Mouse (Mus musculus) MEL (cell line): ENCODE data around the gene Mettl26. TPM values are rescaled to one million over a fixed set of nuclear protein-coding genes. Genes with fewer than 3 reads are reported as not detected.

Experiments used
- DNase-seq: peaks from one replicate; pipeline ENCODE4 v3.0.0; 2011; ENCODE audit warnings: low read depth, low spot score
- H3K27ac ChIP-seq: 2 replicates; pipeline ENCODE4 v1.5.1; 2012; ENCODE audit warnings: low read depth, mild to moderate bottlenecking, control low read depth, low read length, moderate library complexity; ENCODE audit not compliant: control insufficient read depth
- H3K27me3 ChIP-seq, 2 experiments: fragments of 150-350 bp in 1 of 2; sonication (generic) in 1 of 2; 2 replicates each; pipeline ENCODE4 v1.6.1; 2012; ENCODE audit warnings: low read length in 2 of 2, mild to moderate bottlenecking in 2 of 2, improper control_type of control experiment in 1 of 2, moderate library complexity in 1 of 2; ENCODE audit not compliant: insufficient read depth in 2 of 2, control insufficient read depth in 1 of 2
- H3K36me3 ChIP-seq, 2 experiments: 2 replicates each; pipeline ENCODE4 v1.6.1; 2012 to 2014; ENCODE audit warnings: low read length in 2 of 2, improper control_type of control experiment in 1 of 2, inconsistent platforms in 1 of 2, mild to moderate bottlenecking in 1 of 2; ENCODE audit not compliant: insufficient read depth in 2 of 2, control insufficient read depth in 1 of 2
- H3K4me1 ChIP-seq, 2 experiments: fragments of 150-350 bp in 1 of 2; sonication (generic) in 1 of 2; 2 replicates each; pipeline ENCODE4 v1.6.1; 2012; ENCODE audit warnings: low read length in 2 of 2, improper control_type of control experiment in 1 of 2, mild to moderate bottlenecking in 1 of 2; ENCODE audit not compliant: insufficient read depth in 2 of 2, control insufficient read depth in 1 of 2
- H3K4me3 ChIP-seq, 2 experiments: fragments of 150-350 bp in 1 of 2; sonication (generic) in 1 of 2; 2 replicates each; pipeline ENCODE4 v1.5.1; 2012; ENCODE audit warnings: low read depth in 2 of 2, low read length in 2 of 2, mild to moderate bottlenecking in 2 of 2, moderate library complexity in 2 of 2, control low read depth in 1 of 2, improper control_type of control experiment in 1 of 2; ENCODE audit not compliant: control insufficient read depth in 1 of 2, insufficient read depth in 1 of 2
- H3K79me2 ChIP-seq: 2 replicates; pipeline ENCODE4 v1.6.1; 2012; ENCODE audit warnings: mild to moderate bottlenecking, low read length, moderate library complexity; ENCODE audit not compliant: control insufficient read depth, poor library complexity, insufficient read depth
- H3K9ac ChIP-seq: 2 replicates; pipeline ENCODE4 v1.6.1; 2012; ENCODE audit warnings: low read depth, mild to moderate bottlenecking, control low read depth, low read length, moderate library complexity; ENCODE audit not compliant: control insufficient read depth, poor library complexity, severe bottlenecking
- H3K9me3 ChIP-seq: fragments of 150-350 bp; sonication (generic); replicated peaks from 2 replicates; pipeline ENCODE4 v1.6.1; 2012; ENCODE audit warnings: mild to moderate bottlenecking, low read length, improper control_type of control experiment, moderate library complexity; ENCODE audit not compliant: insufficient read depth
- BHLHE40 ChIP-seq: IDR thresholded peaks from 2 replicates; pipeline ENCODE4 v1.6.1; 2012; ENCODE audit warnings: low read depth, mild to moderate bottlenecking, inconsistent platforms, low read length, improper control_type of control experiment, borderline replicate concordance
- GATA1 ChIP-seq: IDR thresholded peaks from 2 replicates; pipeline ENCODE4 v1.6.1; 2011; ENCODE audit warnings: low read depth, low read length, improper control_type of control experiment
- HCFC1 ChIP-seq: IDR thresholded peaks from 2 replicates; pipeline ENCODE4 v1.6.1; 2012; ENCODE audit warnings: low read depth, mild to moderate bottlenecking, inconsistent platforms, low read length, improper control_type of control experiment, moderate library complexity
- MAFK ChIP-seq: IDR thresholded peaks from 2 replicates; pipeline ENCODE4 v1.6.1; 2011; ENCODE audit warnings: low read depth, mild to moderate bottlenecking, low read length, improper control_type of control experiment, borderline replicate concordance
- MEF2A ChIP-seq: IDR thresholded peaks from 2 replicates; pipeline ENCODE4 v1.6.1; 2014; ENCODE audit warnings: low read depth, mild to moderate bottlenecking, inconsistent platforms, low read length, improper control_type of control experiment; ENCODE audit not compliant: poor library complexity, insufficient replicate concordance, severe bottlenecking; ENCODE audit errors: extremely low read depth
- NELFE ChIP-seq: IDR thresholded peaks from 2 replicates; pipeline ENCODE4 v1.6.1; 2011; ENCODE audit warnings: low read depth, low read length, improper control_type of control experiment
- RAD21 ChIP-seq: IDR thresholded peaks from 2 replicates; pipeline ENCODE4 v1.6.1; 2011; ENCODE audit warnings: mild to moderate bottlenecking, low read depth, low read length, improper control_type of control experiment
- SIN3A ChIP-seq: IDR thresholded peaks from 2 replicates; pipeline ENCODE4 v1.6.1; 2012; ENCODE audit warnings: low read length, improper control_type of control experiment, inconsistent platforms
- SMC3 ChIP-seq: IDR thresholded peaks from 2 replicates; pipeline ENCODE4 v1.6.1; 2011; ENCODE audit warnings: low read depth, low read length, improper control_type of control experiment
- TBP ChIP-seq: IDR thresholded peaks from 2 replicates; pipeline ENCODE4 v1.8.0; 2011; ENCODE audit warnings: low read depth, low read length, improper control_type of control experiment
- USF1 ChIP-seq: IDR thresholded peaks from 2 replicates; pipeline ENCODE4 v1.6.1; 2014; ENCODE audit warnings: low read depth, mild to moderate bottlenecking, inconsistent platforms, low read length, improper control_type of control experiment, moderate library complexity
- USF2 ChIP-seq, 2 experiments: IDR thresholded peaks; 2 replicates each; pipeline ENCODE4 v1.6.1; 2011 to 2012; ENCODE audit warnings: improper control_type of control experiment in 2 of 2, low read length in 2 of 2, borderline replicate concordance in 1 of 2, inconsistent platforms in 1 of 2, low read depth in 1 of 2, mild to moderate bottlenecking in 1 of 2; ENCODE audit not compliant: insufficient read depth in 1 of 2
- ZC3H11A ChIP-seq: IDR thresholded peaks from 2 replicates; pipeline ENCODE4 v1.6.1; 2012; ENCODE audit warnings: low read depth, mild to moderate bottlenecking, inconsistent platforms, low read length, improper control_type of control experiment
- ZKSCAN1 ChIP-seq: IDR thresholded peaks from 2 replicates; pipeline ENCODE4 v1.6.1; 2012; ENCODE audit warnings: low read depth, mild to moderate bottlenecking, inconsistent platforms, low read length, improper control_type of control experiment, moderate library complexity
- ZMIZ1 ChIP-seq: IDR thresholded peaks from 2 replicates; pipeline ENCODE4 v1.6.1; 2012; ENCODE audit warnings: low read depth, mild to moderate bottlenecking, inconsistent platforms, low read length, improper control_type of control experiment, moderate library complexity
- ZNF384 ChIP-seq: IDR thresholded peaks from 2 replicates; pipeline ENCODE4 v1.6.1; 2012; ENCODE audit warnings: low read depth, mild to moderate bottlenecking, inconsistent platforms, low read length, improper control_type of control experiment
- polyA plus RNA-seq, 2 experiments: library from polyadenylated mRNA; stranded (reverse) in 1 of 2; unstranded in 1 of 2; fragments of >175 nt in 1 of 2; fragments of >200 nt in 1 of 2; gene quantifications; 2 replicates each; pipeline versions ENCODE4 v1.2.1 to v1.2.4; 2012; ENCODE audit warnings: low replicate concordance in 2 of 2, low read depth in 1 of 2; ENCODE audit not compliant: insufficient read length in 2 of 2, insufficient read depth in 1 of 2, missing spikeins in 1 of 2
- total RNA-seq: library from RNA; depleted of rRNA; stranded (reverse); fragments of 300-350 nt; gene quantifications from 2 replicates; pipeline ENCODE4 v1.2.3, GENCODE M21; 2012

Gene Mettl26
- total and polyA plus RNA-seq, 3 experiments, result 31.7 to 50.6 TPM; not detected in 1

DNA sequence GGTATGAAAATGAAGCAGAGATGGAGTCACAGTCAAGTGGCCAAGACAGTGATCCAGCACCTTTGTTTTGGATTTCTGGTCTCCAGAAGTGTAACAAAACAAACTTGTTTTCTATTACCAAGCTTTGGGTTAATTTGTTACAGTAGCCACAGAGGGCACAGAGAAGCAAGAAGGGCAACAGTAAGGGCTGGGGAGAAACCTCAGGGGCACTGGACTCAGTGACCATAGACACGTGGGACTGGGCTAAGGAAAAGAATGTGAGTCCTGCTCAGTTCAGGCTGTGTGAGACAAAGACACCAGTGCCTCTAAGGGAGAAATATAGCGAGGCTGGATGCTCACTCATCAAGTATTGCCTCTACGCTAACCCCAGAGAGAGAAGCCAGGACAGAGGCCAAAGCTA lies 2.2 kb upstream of the Mettl26 start:
- no peak for TF ChIP-seq SMC3
- no peak for TF ChIP-seq ZKSCAN1
- no peak for TF ChIP-seq USF2 (IDR thresholded peaks at IDR 0.05; ENCODE audit: borderline replicate concordance in 1 of 2, insufficient read depth in 1 of 2, low read depth in 1 of 2, low read length in 2 of 2)
- no peak for TF ChIP-seq ZC3H11A
- no peak for TF ChIP-seq MAFK
- no peak for TF ChIP-seq USF1
- H3K4me1 ChIP-seq, result peaks cover 2 to 19% of the 10 kb centered on the region in 2 experiments; a peak in 3 of 4 replicates
- no peaks in the 10 kb centered on the region for H3K9me3 ChIP-seq

DNA sequence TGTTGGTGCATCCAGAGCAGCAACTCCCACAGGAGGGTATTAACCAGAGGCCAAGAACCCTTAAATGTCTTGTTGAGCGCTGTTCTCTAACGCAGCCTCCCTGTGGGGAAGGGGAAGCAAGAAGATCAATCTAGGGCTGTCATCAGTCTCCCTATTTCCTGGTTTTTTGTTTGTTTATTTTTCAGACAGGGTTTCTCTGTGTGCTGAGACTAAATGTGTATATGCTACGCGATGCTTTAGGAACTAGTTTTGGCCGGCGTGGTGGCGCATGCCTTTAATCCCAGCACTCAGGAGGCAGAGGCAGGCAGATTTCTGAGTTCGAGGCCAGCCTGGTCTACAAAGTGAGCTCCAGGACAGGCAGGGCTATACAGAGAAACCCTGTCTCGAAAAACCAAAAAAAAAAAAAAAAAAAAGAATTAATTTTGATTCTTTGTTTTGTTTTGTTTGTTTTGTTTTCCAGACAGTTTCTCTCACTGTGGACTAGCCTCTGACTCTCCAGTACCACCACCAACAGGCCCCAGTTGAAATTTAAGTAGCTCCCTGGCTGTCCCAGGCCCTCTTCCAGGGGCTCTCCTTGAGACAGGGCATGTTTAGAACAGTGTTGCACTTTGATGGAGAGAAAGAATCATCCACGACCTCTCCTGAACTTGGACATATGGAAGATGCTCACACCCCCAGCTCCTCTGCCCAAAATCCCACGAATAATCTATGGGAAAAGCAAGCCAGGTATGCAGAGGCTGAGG lies 1.3 kb upstream of the Mettl26 start:
- H3K4me3 ChIP-seq, result peak overlapping the region; percentile 82 to 87
- H3K9ac ChIP-seq, result peak overlapping the region; percentile 73
- peaks cover 6% of the 10 kb centered on the region; the same call in 1 of the 2 replicates for H3K79me2 ChIP-seq
- peaks cover 0 to 7% of the 10 kb centered on the region in 2 experiments; a peak in 2 of 4 replicates for H3K36me3 ChIP-seq
- TF ChIP-seq NELFE, result no peak
- no peak for TF ChIP-seq GATA1
- 0 out of 2 replicates have a peak, but pooled peaks have one; percentile 29 for TF ChIP-seq MAFK
- TF ChIP-seq ZMIZ1, result no peak
- TF ChIP-seq RAD21, result no peak
- no peak for TF ChIP-seq MEF2A
- TF ChIP-seq SIN3A, result peak; percentile 20; the same call in 1 of the 2 replicates
- peak; percentile 56; the same call in 1 of the 2 replicates for TF ChIP-seq ZNF384
- TF ChIP-seq TBP, result peak; percentile 99
- no peak for TF ChIP-seq BHLHE40
- TF ChIP-seq HCFC1, result 0 out of 2 replicates have a peak, but pooled peaks have one; percentile 12
- H3K27ac ChIP-seq, result peak overlapping the region; percentile 26; the same call in 1 of the 2 replicates
- H3K27me3 ChIP-seq, result no peaks in the 10 kb centered on the region
- H3K4me1 ChIP-seq, result peaks cover 2 to 19% of the 10 kb centered on the region in 2 experiments; a peak in 3 of 4 replicates
- no peaks in the 10 kb centered on the region for H3K9me3 ChIP-seq
- peak; percentile 66 for DNase-seq

More for the DNA sequence above, 2.2 kb upstream of the Mettl26 start:
- no peaks in the 10 kb centered on the region for H3K27me3 ChIP-seq
- H3K27ac ChIP-seq, result no peak overlapping the region
- DNase-seq, result no peak
- H3K36me3 ChIP-seq, result peaks cover 0 to 7% of the 10 kb centered on the region in 2 experiments; a peak in 2 of 4 replicates
- peaks cover 14% of the 10 kb centered on the region for H3K79me2 ChIP-seq
- no peak overlapping the region for H3K9ac ChIP-seq
- H3K4me3 ChIP-seq, result no peak overlapping the region
